Mouse (Mus musculus) neutrophil, adult 83 days (primary cell): ENCODE data around the gene Wbp2. TPM values are rescaled to one million over a fixed set of nuclear protein-coding genes. Genes with fewer than 3 reads are reported as not detected.

ENCODE experiments used
- total RNA-seq, 2 experiments: library from RNA; stranded (reverse); gene quantifications; one replicate each; pipeline ENCODE4 v1.2.4; 2023

Wbp2 gene
- 100 to 1,000 TPM; 124 to 141 TPM for total RNA-seq

DNA sequence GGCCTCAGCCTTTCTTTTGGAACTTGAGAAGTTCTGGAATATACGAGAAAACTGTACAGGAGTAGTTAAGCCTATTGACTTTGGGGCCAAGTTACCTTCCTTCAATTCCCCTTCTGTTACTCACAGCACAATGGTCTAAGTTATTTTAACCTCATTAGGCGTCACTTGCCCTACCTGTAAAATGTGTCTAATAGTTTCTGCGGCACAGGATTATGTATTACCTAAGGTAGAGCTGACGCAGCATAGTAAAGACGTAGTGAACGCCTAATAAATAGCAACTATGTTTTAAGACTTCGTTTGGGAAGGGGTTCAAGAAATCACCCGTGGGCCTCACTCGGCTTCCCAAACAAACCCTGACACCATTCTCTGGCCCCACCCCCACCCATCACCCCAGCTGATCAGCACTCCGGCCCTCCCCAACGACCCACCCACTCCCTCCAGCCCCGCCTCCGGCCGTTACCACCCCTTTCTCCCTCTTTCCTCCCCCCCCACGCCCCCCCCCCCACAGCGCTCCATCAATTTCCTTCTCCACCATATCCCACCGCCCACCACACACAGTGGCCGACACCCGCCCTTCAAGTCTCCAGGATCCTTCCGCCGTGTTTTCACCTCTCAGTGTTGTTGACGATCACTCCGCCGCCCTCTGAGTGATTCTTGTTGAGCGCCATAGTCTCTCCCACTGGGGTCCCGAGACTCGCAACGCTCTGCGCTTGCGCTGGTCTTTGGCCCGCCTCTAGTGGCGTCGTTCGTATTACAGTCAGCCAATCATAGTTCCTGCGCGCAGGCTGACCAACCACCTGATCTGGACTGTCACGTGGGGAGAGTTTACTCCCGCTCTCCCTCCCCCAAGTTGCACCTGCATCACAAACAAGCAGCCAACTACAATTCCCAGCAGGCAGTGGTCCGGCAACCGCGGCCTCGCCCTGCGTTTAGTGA, at the start of gene Wbp2:
TSS of gene Wbp2 (minus strand) at position 738 of the 936 bp plus-strand sequence.

DNA sequence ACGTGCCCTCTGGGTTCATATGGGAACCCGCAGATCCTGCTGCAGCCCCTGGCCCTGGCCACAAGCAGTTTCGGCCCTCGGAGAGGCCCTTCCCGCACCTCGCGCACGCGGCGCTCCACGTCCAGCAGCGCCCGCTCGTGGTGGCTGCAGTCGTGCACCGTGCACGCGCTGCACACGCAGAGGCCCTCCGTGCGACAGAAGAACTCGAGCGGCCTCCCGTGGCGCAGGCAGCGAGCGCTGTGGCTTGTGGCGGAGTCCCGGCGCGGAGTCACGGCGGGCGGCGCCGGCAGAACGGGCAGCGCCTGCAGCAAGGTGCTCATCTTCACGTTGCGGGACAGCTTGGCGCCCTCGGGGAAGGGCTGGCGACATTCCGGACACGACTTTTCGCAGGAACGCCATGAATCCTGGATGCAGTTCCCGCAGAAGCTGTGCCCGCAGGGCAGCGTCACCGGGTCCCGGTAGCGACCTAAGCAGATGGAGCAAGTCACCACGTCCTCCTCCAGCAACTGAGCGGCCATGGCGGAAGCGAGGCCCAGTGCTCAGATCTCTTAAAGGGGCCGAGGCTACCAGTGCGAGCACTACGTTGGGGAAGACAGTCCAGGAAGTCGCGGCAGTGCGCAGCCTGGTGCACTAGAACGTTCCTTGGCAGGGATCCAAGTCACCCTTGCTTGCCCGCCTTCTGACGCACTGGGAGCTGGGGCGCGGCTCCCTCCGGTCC, 43.9 kb upstream of the Wbp2 start, which contains the start of gene Trim65:
TSS of gene Trim65 (minus strand) at position 641 of the 718 bp plus-strand sequence.

GRCm38 (mm10) chr11:116127156-116127980, 40.6 kb upstream of the Wbp2 start, which contains the start of gene Trim47:
Trim47 (minus strand) TSS chr11:116127210.

DNA sequence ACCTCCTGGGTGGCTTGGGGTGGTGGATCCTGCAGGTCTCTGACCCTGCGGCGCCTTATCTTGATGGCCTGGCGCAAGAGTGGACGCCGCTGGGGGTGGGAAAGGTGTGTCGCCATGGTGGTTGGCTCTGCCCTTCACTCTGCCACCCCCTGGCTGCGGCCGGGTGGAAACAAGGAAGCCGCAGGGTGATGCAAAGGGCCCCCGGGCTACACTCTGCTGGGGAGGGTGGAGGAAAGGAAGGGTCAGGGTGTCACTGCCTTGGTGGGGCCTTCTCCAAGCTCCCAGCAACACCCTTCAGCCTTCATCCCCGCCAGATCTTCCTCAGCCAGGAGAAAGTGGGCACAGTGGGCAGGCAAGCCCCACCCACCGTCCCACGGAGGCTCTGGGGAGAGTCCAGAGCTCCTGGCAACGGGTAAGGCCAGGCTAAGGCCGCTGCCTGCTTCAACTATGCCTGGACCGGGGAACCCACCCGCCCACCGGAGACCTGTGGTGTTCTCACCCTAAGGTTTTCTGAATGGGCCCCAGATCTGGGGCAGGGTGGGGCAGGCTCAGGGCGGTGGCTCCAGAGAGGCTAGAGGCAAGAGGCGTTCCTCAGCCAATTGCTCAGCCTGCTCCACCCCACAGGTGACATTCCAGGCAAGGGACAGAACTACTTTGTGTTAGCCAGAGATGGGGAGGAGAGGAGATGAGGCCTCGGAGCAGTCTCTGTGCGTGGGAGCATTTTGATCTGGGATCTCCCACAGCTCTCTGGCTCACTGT, 9.2 kb downstream of the Wbp2 start, which contains the start of gene Unc13d:
TSS of gene Unc13d (minus strand) at position 516 of the 759 bp plus-strand sequence.

DNA sequence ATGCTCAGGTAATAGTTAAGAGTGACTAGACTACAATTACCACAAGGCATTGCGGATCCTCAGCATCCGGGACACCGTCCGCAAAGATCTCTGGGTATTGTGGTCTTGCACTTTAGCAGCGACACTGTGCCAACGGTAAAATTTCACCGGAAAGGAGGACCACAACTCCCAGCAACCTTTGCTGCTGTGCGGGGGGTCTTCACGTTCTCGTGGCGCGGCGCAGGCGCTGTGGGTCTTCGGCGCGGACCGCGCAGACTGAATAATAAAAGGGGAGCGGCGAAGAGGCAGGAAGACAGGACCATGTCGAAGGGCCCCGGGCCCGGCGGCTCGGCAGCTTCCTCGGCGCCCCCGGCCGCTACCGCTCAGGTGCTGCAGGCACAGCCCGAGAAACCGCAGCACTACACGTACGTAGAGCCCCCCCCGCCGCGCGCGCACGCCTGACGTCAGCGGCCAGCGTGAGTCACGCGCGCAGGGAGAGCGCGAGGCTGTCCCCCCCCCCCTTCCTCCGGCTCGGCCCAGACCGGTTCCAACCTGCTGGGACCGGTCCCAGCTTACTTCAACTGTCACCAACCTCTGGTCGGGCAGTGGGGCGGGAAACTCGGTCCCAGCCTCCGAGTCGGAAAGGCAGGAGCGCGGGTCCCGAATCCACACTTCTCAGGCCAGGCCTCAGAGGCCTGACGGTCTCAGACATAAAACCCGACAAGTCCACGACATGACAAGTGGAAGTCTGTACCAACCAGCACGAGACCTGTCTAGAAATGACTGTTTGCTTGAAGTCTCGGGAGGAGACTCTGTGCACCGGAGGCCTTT, 56.5 kb downstream of the Wbp2 start, which contains the start of gene Unk:
TSS of gene Unk (plus strand) at position 235 of the 810 bp plus-strand sequence.

Other genes with a start within 250 kb of the Wbp2 start
- 1 to 10 TPM; 1.2 to 2.1 TPM for gene Myo15b, start 228.6 kb downstream of the Wbp2 start, total RNA-seq
- gene Smim5, start 187.0 kb downstream of the Wbp2 start, total RNA-seq, result 10 to 100 TPM; 62.1 to 64.5 TPM
- gene Smim6, start 175.0 kb downstream of the Wbp2 start, total RNA-seq, result 1 to 10 TPM; 6.0 to 6.3 TPM
- gene Sap30bp, start 153.7 kb downstream of the Wbp2 start, total RNA-seq, result 10 to 100 TPM; 24.2 to 28.0 TPM
- 10 to 100 TPM; 26.4 to 28.9 TPM for gene Recql5, start 153.5 kb downstream of the Wbp2 start, total RNA-seq
- under 1 TPM; 0.07 to 0.09 TPM for gene Itgb4, start 112.3 kb downstream of the Wbp2 start, total RNA-seq
- gene Galk1, start 74.3 kb downstream of the Wbp2 start, total RNA-seq, result 1 to 10 TPM; 7.2 to 7.7 TPM
- 1,000 to 10,000 TPM; 3,921 to 4,178 TPM for gene H3f3b, start 59.0 kb downstream of the Wbp2 start, total RNA-seq
- gene Unk, start 56.7 kb downstream of the Wbp2 start, total RNA-seq, result 10 to 100 TPM; 20.9 to 23.4 TPM
- gene Unc13d, start 9.0 kb downstream of the Wbp2 start, total RNA-seq, result 10 to 100 TPM; 87.3 to 94.0 TPM
- gene Trim47, start 40.2 kb upstream of the Wbp2 start, total RNA-seq, result under 1 TPM; 0.35 to 0.77 TPM
- 1 to 10 TPM; 6.7 to 8.8 TPM for gene Trim65, start 44.1 kb upstream of the Wbp2 start, total RNA-seq
- 10 to 100 TPM; 15.6 to 17.3 TPM for gene Mrpl38, start 51.9 kb upstream of the Wbp2 start, total RNA-seq
- gene Fbf1, start 81.2 kb upstream of the Wbp2 start, total RNA-seq, result 1 to 10 TPM; 6.0 to 9.4 TPM
- gene Ten1, start 111.9 kb upstream of the Wbp2 start, total RNA-seq, result 10 to 100 TPM; 24.6 to 28.1 TPM
- gene Acox1, start 112.0 kb upstream of the Wbp2 start, total RNA-seq, result 10 to 100 TPM; 25.9 to 28.7 TPM
- not detected for gene Evpl, start 151.1 kb upstream of the Wbp2 start, total RNA-seq
- gene Srp68, start 187.2 kb upstream of the Wbp2 start, total RNA-seq, result 10 to 100 TPM; 36.8 to 39.4 TPM
- gene Galr2, start 193.9 kb upstream of the Wbp2 start, total RNA-seq, result not detected
- gene Exoc7, start 220.2 kb upstream of the Wbp2 start, total RNA-seq, result 10 to 100 TPM; 37.1 to 42.5 TPM
- gene Foxj1, start 248.4 kb upstream of the Wbp2 start, total RNA-seq, result under 1 TPM in 1 of 2 experiments, not detected in 1; 0.22 TPM